Mouse (Mus musculus) heart, postnatal 0 days (tissue): Measurements from ENCODE around the gene Cnn2.

Source experiments
- CTCF ChIP-seq: IDR thresholded peaks from 2 replicates; pipeline ENCODE4 v1.5.1; 2016; ENCODE audit warnings: antibody characterized with exemption, control low read depth, low read depth
- EP300 ChIP-seq: IDR thresholded peaks from 2 replicates; pipeline ENCODE4 v1.6.1; 2016; ENCODE audit warnings: antibody characterized with exemption, low read depth

DNA sequence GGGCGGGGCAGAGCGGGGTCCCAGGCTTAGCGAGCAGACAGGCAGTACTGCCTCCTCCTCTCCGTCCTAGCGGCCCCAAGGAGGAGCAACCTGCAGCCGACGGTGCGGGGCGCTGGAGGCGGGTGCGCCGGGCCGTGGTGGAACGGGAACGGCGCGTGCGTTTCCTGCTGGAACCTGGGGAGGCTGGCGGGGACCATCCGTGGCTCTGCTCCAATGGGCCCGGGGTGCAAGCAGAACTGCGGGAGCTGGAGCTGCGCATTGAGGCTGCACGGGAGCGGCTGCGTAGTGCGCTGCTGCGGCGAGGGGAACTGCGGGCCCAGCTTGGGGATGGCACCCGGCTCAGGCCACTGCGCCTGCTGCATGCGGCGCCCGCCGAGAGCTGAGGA is 11.7 kb upstream of the Cnn2 start:
- TF ChIP-seq CTCF (no peak), EP300 (no peak)
